Mouse (Mus musculus) neural tube, postnatal 0 days (tissue): ENCODE results near the gene Arsj. TPM values are rescaled to one million over a fixed set of nuclear protein-coding genes. Genes with fewer than 3 reads are reported as not detected.

Experiments used
- polyA plus RNA-seq: library from polyadenylated mRNA; unstranded; fragments of >200 nt; fragmentation: Nextera tagmentation; extraction: Ambion mirVana; gene quantifications from 2 replicates; pipeline ENCODE4 v1.2.1, GENCODE M21; 2015

The Arsj gene
- polyA plus RNA-seq, result 1.3 and 1.5 TPM in 2 replicates

DNA sequence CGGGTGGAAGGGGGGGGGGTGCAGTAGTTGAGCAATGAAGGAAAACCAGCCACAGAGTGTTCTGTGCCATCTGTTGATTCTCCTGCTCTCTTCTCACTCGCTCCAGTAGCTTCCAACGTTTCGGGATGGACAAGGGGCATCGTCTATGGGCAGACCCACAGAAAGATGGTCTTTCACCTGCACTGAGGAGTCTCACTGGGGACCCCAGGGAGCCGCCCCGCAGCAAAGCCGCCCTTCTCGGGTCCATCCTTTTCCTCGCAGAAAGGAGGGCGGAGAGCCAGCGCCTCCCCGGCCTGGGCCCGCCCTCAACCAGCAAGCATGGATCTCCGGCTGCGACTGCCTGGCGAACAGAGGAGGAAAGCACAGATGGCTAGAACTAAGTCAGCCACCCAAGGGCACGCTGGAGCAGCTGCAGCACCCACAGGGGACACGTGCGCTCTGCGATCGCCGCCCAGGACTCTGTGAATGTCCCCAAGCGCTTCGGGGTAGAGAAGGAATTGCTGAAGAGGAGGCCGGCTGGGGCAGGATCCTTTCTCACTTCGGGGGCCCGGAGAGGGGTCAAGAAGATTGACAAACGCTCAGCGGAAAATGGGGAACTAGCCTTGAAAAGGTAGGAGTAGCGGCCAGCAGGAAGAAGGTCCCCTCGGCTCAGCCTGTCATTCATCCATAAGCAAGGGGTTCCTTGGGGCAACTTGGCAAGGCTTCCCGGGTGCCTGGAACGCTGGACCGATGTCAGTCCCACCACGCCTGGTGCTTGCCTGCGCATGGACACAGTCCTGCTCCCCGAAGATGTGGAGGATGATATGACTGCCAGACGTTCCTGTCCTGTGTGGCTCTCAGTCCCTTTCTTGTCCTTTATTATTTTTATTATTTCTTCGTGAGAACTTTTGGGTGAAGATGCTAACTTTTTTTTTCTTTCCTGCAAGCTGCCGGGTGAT, at the start of gene Arsj:
TSS of gene Arsj (plus strand) at position 117 of the 938 bp plus-strand sequence.

Other genes starting within 250 kb of the Arsj start
- gene Camk2d, start 232.6 kb downstream of the Arsj start, polyA plus RNA-seq, result 151 and 157 TPM in 2 replicates